In the genomic region with DNA sequence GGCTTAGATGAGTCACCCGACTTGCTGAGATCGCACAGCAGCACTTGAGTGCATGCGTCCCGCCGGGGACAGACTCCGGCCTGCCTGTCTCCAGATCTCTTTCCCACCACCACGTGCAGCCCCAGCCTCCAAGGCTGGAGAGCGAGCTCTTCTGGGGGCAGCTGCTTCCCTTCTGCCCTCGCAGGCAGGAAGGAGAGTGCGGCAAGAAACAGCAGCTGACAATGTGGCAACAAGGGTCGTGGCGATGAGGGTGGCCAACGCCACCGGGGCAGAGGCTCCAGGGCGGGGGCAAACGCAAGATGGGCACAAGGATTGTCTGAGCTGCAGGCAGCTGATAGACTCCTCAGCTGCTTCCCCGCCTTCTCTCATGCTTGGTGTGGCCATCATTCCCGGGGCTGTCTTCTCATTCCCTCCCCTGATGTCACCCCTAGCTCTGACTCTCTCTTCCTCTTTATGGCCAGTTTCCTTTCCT, we compare ENCODE assay signal across 1 mouse cellular context.
TF ChIP-seq lines count a peak whose summit lies in the region.

No protein-coding gene starts in this region.

TF ChIP-seq in MEL, 35 proteins besides CTCF, POLR2A, EP300 and RAD21:
- TF ChIP-seq ZKSCAN1 (IDR thresholded peaks at IDR 0.05; ENCODE audit: low read depth, low read length): no peak
- TF ChIP-seq MAX (IDR thresholded peaks at IDR 0.05; ENCODE audit: low read length): no peak
- no peak for TF ChIP-seq RCOR1 (IDR thresholded peaks at IDR 0.05; ENCODE audit: low read depth, low read length)
- TF ChIP-seq NRF1 (IDR thresholded peaks at IDR 0.05; ENCODE audit: insufficient read depth, low read depth, low read length, poor library complexity, severe bottlenecking): 0 out of 2 replicates have a peak, but pooled peaks have one; percentile 23
- TF ChIP-seq ZNF384 (IDR thresholded peaks at IDR 0.05; ENCODE audit: low read depth, low read length): no peak
